Mouse (Mus musculus) bone marrow macrophage, adult 2 months (primary cell): ENCODE measurements around the gene Cbr3.

Source experiments
- CTCF ChIP-seq: IDR thresholded peaks from 2 replicates; pipeline ENCODE4 v1.5.1; 2012; ENCODE audit warnings: low read depth, mild to moderate bottlenecking, low read length, moderate library complexity
- POLR2A ChIP-seq: IDR thresholded peaks from 2 replicates; pipeline ENCODE4 v1.6.1; 2012; ENCODE audit warnings: mild to moderate bottlenecking, low read depth, low read length, borderline replicate concordance

DNA sequence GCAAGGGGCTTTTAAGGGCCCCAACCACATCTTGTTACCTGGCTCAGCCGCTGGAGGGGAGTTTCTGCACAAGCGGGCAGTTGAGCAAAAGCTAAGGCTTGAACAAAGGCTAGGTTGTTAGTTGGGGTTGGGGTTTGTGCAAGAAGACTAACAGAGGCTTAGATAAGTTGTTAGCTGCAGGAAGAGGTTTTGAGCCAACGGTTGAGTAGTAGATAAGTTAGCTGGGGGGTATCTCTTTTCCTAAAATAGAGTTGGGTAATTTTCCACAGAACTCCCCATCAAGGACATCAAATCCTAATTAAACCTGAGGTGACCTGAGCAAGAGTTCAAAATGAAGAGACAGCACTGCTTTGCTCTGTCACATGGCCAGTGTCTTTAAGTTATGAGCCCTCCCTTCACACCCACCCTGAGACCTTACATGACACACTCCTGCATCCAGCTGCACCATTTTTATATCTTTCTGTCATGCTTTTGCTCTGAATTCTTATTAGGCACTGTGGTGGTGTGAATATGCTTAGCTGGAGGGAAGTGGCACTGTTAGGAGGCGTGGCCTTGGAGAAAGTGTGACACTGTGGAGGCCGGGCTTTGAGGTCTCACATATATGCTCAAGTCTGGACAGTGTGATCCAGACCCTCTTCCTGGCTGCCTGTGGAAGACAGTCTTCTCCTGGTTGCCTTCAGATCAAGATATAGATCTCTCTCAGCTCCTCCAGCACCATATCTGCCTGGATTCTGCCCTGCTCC is 34.4 kb upstream of the Cbr3 start:
- TF ChIP-seq POLR2A (no peak), CTCF (no peak)
